Comparison of ENCODE assay signal across 8 mouse cellular contexts in the genomic region with DNA sequence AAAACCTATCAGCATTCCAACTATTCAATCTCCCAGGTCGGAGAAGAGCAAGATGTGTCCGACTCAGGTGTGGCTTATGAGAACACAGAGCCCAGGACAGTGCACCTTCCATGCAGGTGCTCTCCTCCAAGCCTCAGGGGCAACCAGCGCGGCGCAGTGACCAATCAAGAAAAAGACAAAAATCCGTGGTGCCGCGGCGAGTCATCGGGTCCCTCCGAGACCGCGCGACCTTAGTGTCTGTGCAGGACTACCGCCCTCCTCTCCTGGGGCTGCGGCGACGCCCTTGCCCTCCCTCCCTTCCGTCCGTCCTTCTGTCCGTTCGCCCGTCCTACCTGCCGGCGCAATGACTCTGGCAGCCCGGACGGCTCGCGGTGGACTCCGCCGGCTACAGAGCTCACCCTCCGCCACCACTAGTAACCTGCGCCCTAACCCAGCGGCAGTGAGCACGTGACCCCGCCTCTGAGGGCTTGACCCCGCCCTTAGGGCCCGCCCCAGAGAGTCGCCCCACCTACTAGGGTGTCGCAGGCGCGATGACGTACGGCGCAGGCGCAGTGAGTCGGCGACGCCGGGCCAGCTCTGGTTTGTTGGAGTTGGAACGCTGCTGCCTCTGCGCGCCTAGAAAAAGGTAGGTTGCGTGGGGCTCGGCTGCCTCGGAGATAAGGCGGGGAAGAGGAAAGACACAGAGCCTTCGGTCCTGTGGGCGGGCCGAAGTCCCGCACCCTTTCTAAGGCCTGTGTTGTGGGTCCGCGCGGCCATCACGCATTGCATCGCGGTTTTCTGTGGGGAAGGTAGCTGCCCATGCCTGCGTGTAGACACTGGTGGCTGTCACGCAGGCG. TPM values are rescaled to one million over a fixed set of nuclear protein-coding genes. Genes with fewer than 3 reads are reported as not detected.
DNase-seq lines count a peak whose midpoint lies in the region; ATAC-seq and TF ChIP-seq lines count a peak whose summit lies in the region.

A gene (minus strand): TSS at position 455 of the 836 bp plus-strand sequence.
A gene (plus strand): TSS at position 500 of the 836 bp plus-strand sequence.

- peak within 1 kb of the TSS; percentile 95 for H3K27ac ChIP-seq in gastrocnemius, adult 2 months

- no peak for TF ChIP-seq CTCF in gastrocnemius, adult 2 months (IDR thresholded peaks at IDR 0.05)

- H3K4me1 ChIP-seq in megakaryocyte, embryonic 14.5 days: peaks cover 16% of the 10 kb centered on the region

- ATAC-seq in common myeloid progenitor, adult 5-6 weeks (replicated peaks; ENCODE audit: low read depth, poor library complexity, severe bottlenecking): peak; percentile 94

- no peaks in the 10 kb centered on the region for H3K27me3 ChIP-seq in megakaryocyte, embryonic 14.5 days (replicated peaks)

- peaks cover 26% of the 10 kb centered on the region for H3K36me3 ChIP-seq in megakaryocyte, embryonic 14.5 days (replicated peaks; ENCODE audit: low read length)

- intact Hi-C loops in gastrocnemius, adult 2 months (cut with DNase I): no loop called here

- H3K9me3 ChIP-seq in megakaryocyte, embryonic 14.5 days: no peaks in the 10 kb centered on the region

- peak; percentile 99 for DNase-seq in ZHBTc4 (ENCODE audit: low read depth, low spot score)
- peak; percentile 99 for DNase-seq in gastrocnemius, adult 2 months
- peak; percentile 83 for DNase-seq in hindlimb bud, embryonic 11.5 days (ENCODE audit: extremely low spot score, low read depth, low spot score)
- peak; percentile 95 to 96 for DNase-seq in left cerebral cortex, adult 8-10 months (ENCODE audit: low spot score in 2 of 2)
- DNase-seq in right cerebral cortex, postnatal 10 days (ENCODE audit: low spot score in 2 of 2): peak; percentile 98 to 99
- peak; percentile 98 for DNase-seq in urinary bladder, postnatal 25 days (ENCODE audit: low spot score)

- peak within 1 kb of the TSS; percentile 75 for H3K4me3 ChIP-seq in gastrocnemius, adult 2 months
- H3K4me3 ChIP-seq in megakaryocyte, embryonic 14.5 days (replicated peaks): peak within 1 kb of the TSS; percentile 100

RNA-seq across cellular contexts. Expression of the first gene that starts in this region (rescaled TPM):
- total RNA-seq in common myeloid progenitor, adult 5-6 weeks (2017): 1.9 and 4.8 TPM in 2 replicates
- 1 to 10 TPM; 6.5 to 7.3 TPM for total RNA-seq in gastrocnemius, adult 2 months (2021)
- total RNA-seq in left cerebral cortex, adult 8-10 months (2022): 10 to 100 TPM; 12.8 to 16.4 (median 14.4) TPM
- polyA plus RNA-seq in megakaryocyte, embryonic 14.5 days (2012; ENCODE audit: insufficient read depth, low replicate concordance): 0.44 TPM in 1 of 2 replicates, not detected in the other

RNA-seq across cellular contexts. Expression of the second gene that starts in this region (rescaled TPM):
- 51.5 and 63.0 TPM in 2 replicates for total RNA-seq in common myeloid progenitor, adult 5-6 weeks (2017)
- 10 to 100 TPM; 50.5 to 52.7 TPM for total RNA-seq in gastrocnemius, adult 2 months (2021)
- total RNA-seq in left cerebral cortex, adult 8-10 months (2022): 100 to 1,000 TPM in 3 of 4 experiments, 10 to 100 TPM in 1; 92.8 to 108 (median 103) TPM
- 3.9 TPM in 1 of 2 replicates, not detected in the other for polyA plus RNA-seq in megakaryocyte, embryonic 14.5 days (2012; ENCODE audit: insufficient read depth, low replicate concordance)

Comparison
In these comparisons a context has a peak if more than half of its experiments do, and no peak if none do; other contexts are left out.
1. Peak in every context shown above with its lines: DNase-seq, ATAC-seq, H3K4me3 ChIP-seq and H3K27ac ChIP-seq.